Mouse (Mus musculus) common myeloid progenitor, adult 5-6 weeks (primary cell): ENCODE measurements around the gene Lypla2. TPM values are rescaled to one million over a fixed set of nuclear protein-coding genes. Genes with fewer than 3 reads are reported as not detected.

ENCODE experiments used
- ATAC-seq: replicated peaks from 2 replicates; pipeline ENCODE4 v1.8.0; 2016; ENCODE audit warnings: low read depth, mild to moderate bottlenecking, moderate TSS enrichment, inconsistent platforms; ENCODE audit not compliant: poor library complexity, severe bottlenecking
- total RNA-seq: library from RNA; stranded (forward); fragments of 200-1000, 187-1606 nt; gene quantifications from 2 replicates; pipeline ENCODE4 v1.2.3, GENCODE M21; 2017

Lypla2 gene
- total RNA-seq, 1 experiment from 2014 or later = 16.1 TPM

GRCm38 (mm10) chr4:135951505-135951904 lies 20.9 kb downstream of the Lypla2 start:
- ATAC-seq = no peak

DNA sequence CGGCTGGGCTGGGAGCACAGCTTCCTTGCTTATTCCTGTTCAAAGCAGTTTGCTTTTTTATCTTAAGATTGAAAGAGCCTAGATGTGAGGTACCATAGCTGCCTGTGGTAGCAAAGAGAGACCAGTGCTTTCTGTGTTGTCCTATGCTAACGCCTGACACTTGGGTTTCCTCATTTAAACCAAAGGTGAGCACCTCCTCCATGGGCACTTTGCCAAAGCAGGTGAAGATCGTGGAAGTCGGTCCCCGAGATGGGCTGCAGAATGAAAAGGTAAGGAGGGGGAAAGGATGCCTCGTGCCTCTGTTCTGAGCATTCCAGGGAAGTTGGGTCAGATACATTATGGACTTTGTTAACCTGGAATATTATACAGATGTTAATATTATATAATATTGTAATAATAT lies 22.1 kb downstream of the Lypla2 start:
- ATAC-seq = no peak

DNA sequence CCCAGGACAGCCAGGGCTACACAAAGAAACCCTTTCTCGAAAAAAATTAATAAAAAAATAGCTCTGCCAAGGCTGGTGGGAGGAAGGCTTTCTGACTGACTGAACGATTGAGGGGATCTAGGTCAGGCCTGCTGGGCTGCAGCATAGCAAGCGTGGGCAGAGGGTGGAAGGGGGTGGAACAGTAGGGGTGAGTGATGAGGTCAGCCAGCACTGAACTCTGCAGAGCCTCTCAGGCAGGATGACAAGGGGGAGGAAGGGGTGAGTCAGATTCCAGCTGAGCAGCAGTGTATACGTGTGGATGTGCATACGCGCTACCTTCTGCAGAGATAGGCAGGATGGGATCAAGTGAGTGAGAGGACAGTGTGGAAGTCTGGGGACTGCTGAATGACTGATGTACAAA lies 22.5 kb downstream of the Lypla2 start:
- no peak for ATAC-seq

DNA sequence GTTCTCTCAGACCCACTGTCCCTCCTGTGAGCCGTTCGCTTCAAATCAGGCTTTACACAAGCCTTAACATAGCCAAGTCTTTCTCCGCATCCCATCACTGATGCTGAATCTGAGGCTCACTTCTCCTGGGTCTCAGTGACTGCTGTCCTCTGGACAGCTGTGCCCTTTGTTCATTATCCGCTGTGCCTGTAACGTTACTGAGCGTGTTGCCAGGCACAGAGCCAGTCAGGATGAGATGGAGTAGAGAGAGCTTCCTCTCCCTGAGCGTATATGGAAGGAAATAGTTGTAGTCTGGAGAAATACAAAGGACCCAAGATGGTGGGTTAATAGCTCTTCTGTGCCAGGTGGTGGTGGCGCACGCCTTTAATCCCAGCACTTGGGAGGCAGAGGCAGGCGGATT lies 23.0 kb downstream of the Lypla2 start:
- no peak for ATAC-seq

GRCm38 (mm10) chr4:135948142-135948541 lies 24.3 kb downstream of the Lypla2 start:
- ATAC-seq = no peak

DNA sequence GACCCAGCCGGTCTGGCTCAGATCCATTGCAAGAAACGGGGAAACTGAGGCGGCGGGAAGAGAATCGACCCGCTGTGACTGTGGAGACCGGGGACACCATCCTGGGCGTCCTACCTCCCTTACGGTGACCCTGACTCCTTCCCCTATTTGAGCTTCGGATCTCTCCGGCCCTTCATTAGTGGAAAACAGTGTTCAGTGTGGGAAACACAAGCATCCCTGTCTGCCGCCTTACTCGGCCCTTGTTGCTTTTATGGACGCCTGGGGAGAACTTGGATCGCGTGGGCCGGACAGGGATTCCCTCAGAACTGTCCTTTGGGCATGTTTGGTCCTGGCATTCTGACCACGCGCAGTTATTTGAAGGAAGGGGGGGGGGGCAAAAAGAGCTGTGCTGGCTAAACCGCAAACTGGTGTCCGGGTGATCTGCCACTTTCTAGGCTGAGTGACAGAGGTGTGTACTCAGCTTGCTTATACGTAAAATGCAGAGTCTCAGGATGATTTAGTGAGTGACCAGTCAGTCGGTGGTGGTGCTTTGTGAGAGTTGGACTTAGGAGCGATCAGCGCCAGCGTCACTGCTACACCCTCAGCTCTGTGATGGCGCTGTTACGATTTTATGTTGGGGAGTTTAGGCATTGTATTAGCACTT lies 25.6 kb downstream of the Lypla2 start:
- peak; percentile 12; the same call in 1 of the 2 replicates for ATAC-seq

DNA sequence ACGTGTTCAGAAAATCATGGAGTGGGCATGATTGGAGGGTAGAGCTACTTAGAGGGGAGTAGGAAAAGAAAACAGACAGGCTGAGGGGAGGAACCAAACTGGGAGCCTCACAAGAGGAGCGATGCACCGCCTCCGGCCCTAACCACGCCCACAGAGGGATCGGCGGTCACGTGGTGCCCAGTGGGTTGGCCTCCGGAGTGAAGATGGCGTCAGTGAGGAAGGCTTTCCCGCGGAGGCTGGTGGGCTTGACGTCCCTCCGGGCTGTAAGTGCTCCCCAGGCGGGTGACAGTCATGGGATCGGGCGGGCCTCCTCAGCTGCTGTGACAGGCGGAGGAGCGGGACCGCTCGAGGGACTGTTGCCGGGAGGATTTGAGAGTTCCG lies 26.2 kb downstream of the Lypla2 start, which contains the start of gene Hmgcl:
Gene Hmgcl, plus strand, starts transcription at position 171 of the 381 bp plus-strand sequence.
- ATAC-seq = peak; percentile 96

DNA sequence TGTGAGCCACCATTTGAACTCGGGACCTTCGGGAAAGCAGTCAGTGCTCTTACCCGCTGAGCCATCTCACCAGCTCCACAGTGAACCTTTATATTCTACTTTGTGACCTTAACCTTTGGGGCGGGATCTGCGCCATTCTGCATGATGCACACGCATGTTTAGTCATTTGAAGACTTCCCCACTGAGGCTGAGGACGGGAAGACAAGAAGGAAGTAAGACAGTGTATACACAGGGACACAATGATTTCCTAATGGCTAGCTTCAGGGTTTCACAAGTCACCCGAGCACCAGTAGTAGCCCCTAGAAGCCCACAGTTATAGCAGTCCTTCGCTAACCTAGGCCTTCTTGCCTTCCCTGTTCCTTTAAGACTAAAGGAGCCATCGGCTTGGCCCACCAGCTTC lies 26.7 kb downstream of the Lypla2 start:
- ATAC-seq = peak; percentile 22; the same call in 1 of the 2 replicates

DNA sequence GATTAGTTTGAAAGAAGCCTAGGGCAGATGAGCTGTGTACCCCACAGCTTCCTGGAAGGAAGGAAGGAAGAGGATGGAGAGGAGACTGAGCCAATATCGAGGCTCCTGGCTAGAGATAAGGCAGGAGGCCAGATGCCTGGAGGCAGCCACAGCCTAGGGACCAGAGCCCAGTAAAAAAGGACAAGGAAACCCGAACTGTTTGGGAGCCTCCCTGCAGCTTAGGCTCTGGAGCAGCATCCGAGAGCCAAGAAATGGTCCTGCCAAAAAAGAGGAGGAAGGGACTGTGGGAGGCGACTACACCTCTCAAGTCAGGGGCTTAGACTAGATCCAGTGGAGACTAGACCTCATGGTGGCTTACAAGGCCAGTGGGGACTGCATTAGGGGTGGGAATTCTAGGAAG lies 29.0 kb downstream of the Lypla2 start:
- ATAC-seq = no peak

DNA sequence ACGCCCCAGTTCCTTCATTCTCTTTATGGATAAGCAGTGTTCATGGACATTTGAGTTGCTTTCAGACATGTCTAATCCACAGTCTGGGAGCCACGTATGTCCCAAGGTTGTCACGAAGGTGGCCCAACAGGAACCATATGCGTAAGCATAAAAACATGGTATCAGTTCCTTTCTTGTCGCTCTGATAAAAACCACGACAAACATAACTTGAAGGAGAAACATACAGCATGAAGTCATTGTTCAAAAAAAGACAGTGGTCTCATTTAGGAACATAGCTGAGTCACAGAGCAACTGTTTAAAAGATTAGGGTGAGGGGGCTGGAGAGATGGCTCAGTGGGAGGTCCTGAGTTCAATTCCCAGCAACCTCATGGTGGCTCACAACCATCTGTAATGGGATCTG lies 30.2 kb downstream of the Lypla2 start:
- ATAC-seq = 0 out of 2 replicates have a peak, but pooled peaks have one; percentile 9

- ATAC-seq = 0 out of 2 replicates have a peak, but pooled peaks have one; percentile 33
These were observed 31.4 kb downstream of the Lypla2 start for GRCm38 (mm10) chr4:135941026-135941425.

DNA sequence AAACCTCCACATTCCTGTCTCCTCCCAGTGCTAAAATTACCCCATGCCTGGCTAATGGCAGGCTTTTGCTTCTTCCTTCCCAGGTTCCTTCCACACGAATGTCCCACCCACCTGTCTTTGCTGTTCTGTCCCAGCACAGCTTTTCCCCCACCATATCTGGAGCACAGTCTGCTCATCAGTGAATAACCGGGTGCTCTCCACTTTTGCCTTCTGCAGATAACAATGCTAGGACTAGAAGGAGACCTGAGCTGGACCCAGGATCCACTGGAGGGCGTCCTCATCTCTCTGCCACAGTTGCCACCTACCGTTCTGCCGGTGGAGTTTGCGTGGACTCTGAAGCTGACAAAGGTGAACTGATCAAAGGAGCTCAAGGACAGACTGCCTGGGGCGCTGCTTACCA lies 33.6 kb downstream of the Lypla2 start:
- ATAC-seq = no peak

- no peak; the same call in 1 of the 2 replicates for ATAC-seq
These were observed 36.9 kb downstream of the Lypla2 start for GRCm38 (mm10) chr4:135935502-135935901.

DNA sequence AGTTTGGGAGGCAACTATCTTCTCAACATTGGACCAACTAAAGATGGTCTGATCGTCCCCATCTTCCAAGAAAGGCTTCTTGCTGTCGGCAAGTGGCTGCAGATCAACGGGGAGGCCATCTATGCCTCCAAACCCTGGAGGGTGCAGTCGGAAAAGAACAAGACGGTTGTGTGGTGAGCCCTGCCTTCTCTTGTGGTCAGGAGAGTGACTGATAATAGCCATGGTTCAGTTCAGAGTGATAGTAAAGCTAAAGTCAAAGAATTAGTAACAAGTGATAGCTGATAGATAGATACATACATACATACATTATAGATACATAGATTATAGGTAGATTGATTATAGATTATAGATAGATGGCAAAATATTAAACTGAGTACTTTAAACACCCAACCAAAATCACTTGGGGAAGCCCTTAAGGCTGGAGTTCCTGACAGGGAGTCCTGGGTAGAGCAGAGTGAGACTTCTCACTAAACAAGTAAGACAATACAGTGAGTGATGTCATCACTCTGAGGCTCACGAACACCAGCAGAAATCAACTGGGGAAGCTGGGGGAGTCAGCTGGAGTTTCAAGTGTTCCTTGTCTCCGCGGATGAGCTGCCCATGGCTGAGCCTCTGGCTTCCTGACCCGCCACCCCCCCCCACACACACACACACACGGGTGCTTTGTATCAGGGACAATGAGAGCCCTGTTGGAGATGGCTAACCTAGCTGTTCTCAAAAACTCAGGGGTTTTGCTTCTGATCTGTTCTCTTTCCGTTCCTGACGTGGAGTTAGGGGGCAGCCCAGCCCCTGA lies 37.5 kb downstream of the Lypla2 start:
- peak; percentile 81 for ATAC-seq

GRCm38 (mm10) chr4:135931832-135932231 lies 40.6 kb downstream of the Lypla2 start:
- ATAC-seq = peak; percentile 65

DNA sequence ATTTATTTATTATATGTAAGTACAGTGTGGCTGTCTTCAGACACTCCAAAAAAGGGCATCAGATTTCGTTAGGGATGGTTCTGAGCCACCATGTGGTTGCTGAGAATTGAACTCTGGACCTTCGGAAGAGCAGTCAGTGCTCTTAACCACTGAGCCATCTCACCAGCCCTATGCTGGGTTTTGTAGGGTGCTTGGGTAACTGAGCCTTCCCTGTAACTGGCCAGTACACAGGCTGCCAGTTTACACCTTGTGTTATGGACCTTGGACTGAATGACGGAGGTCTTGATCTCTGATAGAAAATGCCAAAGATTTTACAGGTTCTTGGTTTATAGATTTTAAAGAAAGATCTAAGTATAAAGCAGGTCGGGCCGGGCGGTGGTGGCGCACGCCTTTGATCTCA lies 42.2 kb downstream of the Lypla2 start:
- ATAC-seq = no peak

- no peak for ATAC-seq
These were observed 42.6 kb downstream of the Lypla2 start for GRCm38 (mm10) chr4:135929828-135930227.

DNA sequence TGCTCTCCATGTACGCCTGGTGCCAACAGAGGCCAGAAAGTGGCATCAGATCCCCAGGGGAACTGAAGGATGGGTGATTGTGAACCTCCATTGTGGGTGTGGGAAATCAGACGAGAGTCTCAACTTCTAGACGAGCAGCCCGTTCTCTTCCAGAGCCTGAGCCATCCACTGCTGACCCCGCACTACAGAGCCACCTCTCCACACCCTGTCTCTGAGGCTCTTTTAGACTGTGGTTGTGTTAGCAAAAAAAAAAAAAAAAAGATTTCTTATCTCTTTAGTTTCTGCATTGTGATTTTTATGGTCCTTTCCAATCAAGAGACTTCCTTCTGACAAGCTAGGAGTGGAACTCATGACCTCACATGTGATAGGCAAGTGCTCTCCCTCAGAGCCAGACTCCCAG lies 43.0 kb downstream of the Lypla2 start:
- ATAC-seq = no peak

DNA sequence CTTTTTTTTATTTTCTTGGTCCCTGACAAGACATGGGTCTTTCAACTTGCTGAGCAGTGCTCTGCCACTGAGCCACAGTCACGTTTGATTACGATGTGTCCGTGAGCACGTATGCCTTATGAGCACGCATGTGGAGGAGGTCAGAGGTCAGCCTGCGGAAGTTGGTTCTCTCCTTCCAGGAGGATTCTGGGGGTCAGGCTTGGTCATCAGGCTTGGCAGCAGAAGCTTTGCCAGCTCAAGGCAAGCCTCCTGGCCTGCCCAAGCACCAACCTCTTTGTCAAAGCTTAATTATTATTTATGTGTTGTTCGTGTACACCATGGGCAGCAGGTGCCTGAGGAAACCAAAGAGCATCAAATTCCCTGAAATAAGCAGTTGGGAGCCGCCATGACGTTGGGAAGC lies 44.0 kb downstream of the Lypla2 start:
- ATAC-seq = no peak

GRCm38 (mm10) chr4:135926861-135927260 lies 45.6 kb downstream of the Lypla2 start:
- ATAC-seq = no peak

DNA sequence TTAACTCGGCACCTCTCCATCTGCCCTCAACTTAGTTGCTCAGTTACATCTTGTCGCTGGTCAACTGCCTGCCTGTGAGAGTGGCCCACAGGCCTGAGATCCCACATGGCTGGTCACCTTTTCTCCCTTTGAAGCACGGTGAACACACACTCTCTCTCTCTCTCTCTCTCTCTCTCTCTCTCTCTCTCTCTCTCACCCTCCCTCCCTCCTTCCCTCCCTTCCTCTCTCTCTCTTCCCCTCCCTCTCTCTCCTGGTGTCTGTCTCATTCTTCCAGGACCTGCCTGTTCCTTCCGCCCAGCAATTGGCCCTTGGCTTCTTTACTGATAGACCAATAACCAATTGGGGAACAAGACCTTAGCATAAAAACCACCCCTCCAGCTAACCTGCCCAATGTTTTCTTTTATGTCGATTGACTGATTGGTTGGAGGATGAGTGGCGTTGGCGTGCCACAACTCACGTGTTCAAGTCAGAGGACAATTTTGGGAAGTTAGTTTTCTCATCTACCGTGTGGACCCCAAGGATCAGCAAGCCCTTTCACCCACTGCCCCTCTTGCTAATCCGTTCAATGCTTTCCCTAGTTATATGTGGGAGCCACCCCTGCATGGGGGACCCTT lies 46.1 kb downstream of the Lypla2 start:
- no peak for ATAC-seq
